Mouse (Mus musculus) midbrain, postnatal 0 days (tissue): Measurements from ENCODE around the gene H2al1f. TPM values are rescaled to one million over a fixed set of nuclear protein-coding genes. Genes with fewer than 3 reads are reported as not detected.
"Not testable (repeated sequence)": the region's sequence is repeated elsewhere in the genome, so short reads cannot be mapped to it uniquely, and the experiment has no call there.

Experiments
- ATAC-seq: fragments of 200-750 bp; cut with Nextera tagmentation; 2 replicates; pipeline ENCODE4 v1.8.0; 2017; ENCODE audit warnings: moderate number of reproducible peaks, mild to moderate bottlenecking, moderate TSS enrichment, moderate library complexity; ENCODE audit not compliant: low FRiP score
- DNase-seq: peaks from one replicate; pipeline ENCODE4 v3.0.0-alpha.2; 2015; ENCODE audit warnings: low spot score
- H3K27ac ChIP-seq: fragments of 300-500 bp; sonication (generic); 2 replicates; pipeline ENCODE4 v1.5.1; 2014; ENCODE audit warnings: low read depth, mild to moderate bottlenecking, low read length, mixed read lengths
- H3K27me3 ChIP-seq: fragments of 300-500 bp; sonication (generic); 2 replicates; pipeline ENCODE4 v1.6.1; 2014; ENCODE audit warnings: low read length, control low read depth, mixed read lengths; ENCODE audit not compliant: insufficient read depth
- H3K36me3 ChIP-seq: fragments of 300-500 bp; sonication (generic); 2 replicates; pipeline ENCODE4 v1.6.1; 2014; ENCODE audit warnings: low read length, control low read depth, mixed read lengths; ENCODE audit not compliant: insufficient read depth
- H3K4me1 ChIP-seq: fragments of 300-500 bp; sonication (generic); 2 replicates; pipeline ENCODE4 v1.6.1; 2014; ENCODE audit warnings: mild to moderate bottlenecking, control low read depth, antibody characterized with exemption, low read length, mixed read lengths; ENCODE audit not compliant: insufficient read depth
- H3K4me2 ChIP-seq: fragments of 300-500 bp; sonication (generic); 2 replicates; pipeline ENCODE4 v1.6.1; 2014; ENCODE audit warnings: low read depth, mild to moderate bottlenecking, low read length, mixed read lengths; ENCODE audit not compliant: poor library complexity, severe bottlenecking
- H3K4me3 ChIP-seq: fragments of 300-500 bp; sonication (generic); 2 replicates; pipeline ENCODE4 v1.5.1; 2014; ENCODE audit warnings: low read depth, mild to moderate bottlenecking, low read length, moderate library complexity
- H3K9ac ChIP-seq: fragments of 300-500 bp; sonication (generic); replicated peaks from 2 replicates; pipeline ENCODE4 v1.6.1; 2014; ENCODE audit warnings: mild to moderate bottlenecking, low read length, moderate library complexity, mixed read lengths; ENCODE audit not compliant: poor library complexity, severe bottlenecking
- H3K9me3 ChIP-seq: fragments of 300-500 bp; sonication (generic); 2 replicates; pipeline ENCODE4 v1.6.1; 2016; ENCODE audit warnings: low read length, control low read depth
- CTCF ChIP-seq: IDR thresholded peaks from 2 replicates; pipeline ENCODE4 v1.5.1; 2016; ENCODE audit warnings: antibody characterized with exemption, mild to moderate bottlenecking
- WGBS: fragments of 180-500 bp; shearing (Covaris S2); extraction: QIAGEN DNeasy Blood & Tissue Kit; methylation state at CpG from one replicate; pipeline ENCODE4 v1.1.7; 2014; 5-methylcytosine and 5-hydroxymethylcytosine counted together
- polyA plus RNA-seq: library from polyadenylated mRNA; unstranded; fragments of >200 nt; fragmentation: Nextera tagmentation; extraction: Ambion mirVana; gene quantifications from 2 replicates; pipeline ENCODE4 v1.2.1, GENCODE M21; 2015
- total RNA-seq: library from RNA; depleted of rRNA; stranded (reverse); fragments of >200 nt; gene quantifications from 2 replicates; pipeline ENCODE4 v1.2.3, GENCODE M21; 2014

Gene H2al1f
- total and polyA plus RNA-seq, 2 experiments from 2014 or later: not detected

GRCm38 (mm10) chrX:11324359-11324758, 9.4 kb downstream of the H2al1f start, which contains the start of gene H2al1i:
H2al1i (plus strand) TSS chrX:11324659.
- not testable (repeated sequence) for H3K36me3 ChIP-seq, ATAC-seq, H3K9me3 ChIP-seq, H3K9ac ChIP-seq, H3K4me2 ChIP-seq, DNase-seq, H3K27me3 ChIP-seq, H3K4me1 ChIP-seq, H3K27ac ChIP-seq, H3K4me3 ChIP-seq
- WGBS: no CpG with 5 or more reads among the region's 5 CpGs

- not testable (repeated sequence) for H3K4me3 ChIP-seq, H3K4me2 ChIP-seq, H3K4me1 ChIP-seq, DNase-seq, H3K36me3 ChIP-seq, H3K9me3 ChIP-seq, ATAC-seq, H3K27ac ChIP-seq, H3K9ac ChIP-seq, H3K27me3 ChIP-seq
- WGBS: 97% methylated on average over 2 of the region's 2 CpGs
Measured at GRCm38 (mm10) chrX:11327522-11327921, 12.6 kb downstream of the H2al1f start, which contains the start of gene H2al1j. H2al1j (plus strand) TSS chrX:11327822.

- Histone ChIP-seq H3K4me2 (no peak overlapping the region), H3K4me1 (no peaks in the 10 kb centered on the region), H3K9ac (no peak overlapping the region), H3K36me3 (no peaks in the 10 kb centered on the region), H3K27me3 (0 out of 2 replicates have a peak, but pooled peaks cover 2% of the 10 kb centered on the region), H3K9me3 (no peaks in the 10 kb centered on the region), H3K27ac (no peak overlapping the region), H3K4me3 (no peak overlapping the region)
- DNase-seq: peak; percentile 9
- 51% methylated on average over 9 of the region's 9 CpGs for WGBS
- TF ChIP-seq CTCF: no peak
- no peak for ATAC-seq
Measured at GRCm38 (mm10) chrX:11345762-11346161, 30.8 kb downstream of the H2al1f start.

- DNase-seq (no peak), ATAC-seq (no peak)
- no peak overlapping the region for H3K9ac ChIP-seq
- H3K27me3 ChIP-seq: 0 out of 2 replicates have a peak, but pooled peaks cover 2% of the 10 kb centered on the region
- H3K4me1 ChIP-seq: no peaks in the 10 kb centered on the region
- no peak for TF ChIP-seq CTCF
- H3K4me2 ChIP-seq: no peak overlapping the region
- H3K27ac ChIP-seq: no peak overlapping the region
- H3K36me3 ChIP-seq: no peaks in the 10 kb centered on the region
- 94% methylated on average over 3 of the region's 3 CpGs for WGBS
- H3K4me3 ChIP-seq: no peak overlapping the region
- no peaks in the 10 kb centered on the region for H3K9me3 ChIP-seq
Measured at GRCm38 (mm10) chrX:11346756-11347155, 31.8 kb downstream of the H2al1f start.

- no peaks in the 10 kb centered on the region for H3K4me1 ChIP-seq
- H3K36me3 ChIP-seq: no peaks in the 10 kb centered on the region
- H3K9ac ChIP-seq: no peak overlapping the region
- H3K27ac ChIP-seq: no peak overlapping the region
- no peak for TF ChIP-seq CTCF
- WGBS: 66% methylated on average over 6 of the region's 6 CpGs
- no peaks in the 10 kb centered on the region for H3K9me3 ChIP-seq
- H3K4me3 ChIP-seq: no peak overlapping the region
- ATAC-seq (no peak), DNase-seq (no peak)
- no peak overlapping the region for H3K4me2 ChIP-seq
- H3K27me3 ChIP-seq: no peaks in the 10 kb centered on the region
Measured at GRCm38 (mm10) chrX:11360823-11361222, 45.9 kb downstream of the H2al1f start.

- Histone ChIP-seq H3K36me3 (no peaks in the 10 kb centered on the region), H3K9me3 (no peaks in the 10 kb centered on the region), H3K4me2 (no peak overlapping the region), H3K9ac (no peak overlapping the region), H3K4me3 (no peak overlapping the region), H3K27me3 (no peaks in the 10 kb centered on the region), H3K4me1 (no peaks in the 10 kb centered on the region), H3K27ac (no peak overlapping the region)
- whole genome bisulfite sequencing: 88% methylated on average over 2 of the region's 2 CpGs
- no peak for ATAC-seq
- no peak for DNase-seq
- TF ChIP-seq CTCF: no peak
Measured at GRCm38 (mm10) chrX:11361261-11361660, 46.3 kb downstream of the H2al1f start.
